ENCODE assay signal across 9 mouse cellular contexts in the genomic region with DNA sequence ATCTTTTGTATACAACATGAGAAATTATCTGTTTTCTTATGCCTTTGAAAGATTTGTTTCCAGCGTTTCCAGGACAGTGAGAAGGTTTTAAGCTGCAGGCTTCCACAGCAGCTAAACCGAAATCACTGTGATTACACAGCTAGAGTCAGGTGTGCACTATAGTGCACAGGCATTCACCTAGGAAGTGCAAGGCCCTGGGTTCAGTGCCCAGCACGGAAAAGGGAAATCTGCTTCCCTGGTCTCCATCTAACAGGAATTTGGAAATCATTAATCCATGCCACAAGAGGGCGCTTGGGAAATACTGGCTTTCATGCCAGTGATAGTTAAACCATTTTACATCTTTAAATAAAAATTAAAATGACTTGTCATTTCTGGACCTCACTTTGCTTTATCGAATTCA. TPM values are rescaled to one million over a fixed set of nuclear protein-coding genes. Genes with fewer than 3 reads are reported as not detected.
A peak's percentile ranks its signal among the peaks of the same experiment; 100 is the strongest.
DNase-seq lines count a peak whose midpoint lies in the region; ATAC-seq and TF ChIP-seq lines count a peak whose summit lies in the region.
"Had no signal": no experiment of that assay in that cellular context is flagged by ENCODE, and none has a peak within 500 bp of the region (broad histone marks: within the 10 kb centered on the region; RNA-seq: fewer than 3 reads in every experiment).

No protein-coding gene starts in this region.

- H3K36me3 ChIP-seq in kidney, embryonic 16.5 days (ENCODE audit: insufficient read depth, low read length), result no peaks in the 10 kb centered on the region
- H3K36me3 ChIP-seq: hindbrain, embryonic 15.5 days had no signal

- intact Hi-C loops in heart, postnatal 14 days (cut with DNase I), result loop anchor here (2.0 kb wide), 2 partner anchors 81 to 571 kb away; a partner anchor contains a TSS

- no peak overlapping the region for H3K9ac ChIP-seq in kidney, embryonic 16.5 days (replicated peaks; ENCODE audit: low read length)
- H3K9ac ChIP-seq: hindbrain, embryonic 15.5 days had no signal

- CTCF ChIA-PET in Patski (lab: Charles Lee), result interaction anchor here (0.6 to 2.7 kb wide), 7 partner anchors 9 to 168 kb away, joined by 3 to 10 read pairs (median 3); no protein-coding TSS in a partner anchor

- WGBS in kidney, embryonic 16.5 days, result 39% methylated on average over 5 of the region's 5 CpGs

- peak; percentile 61 for DNase-seq in adrenal gland, postnatal 10 days
- DNase-seq in adrenal gland, postnatal 4 days (ENCODE audit: low spot score in 2 of 2), result no peak
- peak; percentile 63 for DNase-seq in kidney, postnatal 10 days
- no peak for DNase-seq in Patski (ENCODE audit: low read depth, low spot score)
- peak; percentile 36 to 64 for DNase-seq in heart, postnatal 14 days
- DNase-seq in right cerebral cortex, postnatal 4 days, result peak; percentile 53
- no peak for DNase-seq in c-Kit-positive CD71-positive TER-119-positive erythroid progenitor cells, embryonic 14.5 days (ENCODE audit: low spot score)

- peak; percentile 65 for TF ChIP-seq CTCF in Patski (IDR thresholded peaks at IDR 0.05)

- no peak overlapping the region for H3K4me3 ChIP-seq in kidney, embryonic 16.5 days (ENCODE audit: low read length)
- H3K4me3 ChIP-seq: hindbrain, embryonic 15.5 days had no signal

- POLR2A ChIA-PET in Patski (lab: Charles Lee), result no interaction called here

- no peak overlapping the region for H3K4me2 ChIP-seq in kidney, embryonic 16.5 days (replicated peaks; ENCODE audit: low read depth, low read length)
- H3K4me2 ChIP-seq: hindbrain, embryonic 15.5 days had no signal

- in situ Hi-C loops in Patski (cut with MboI; ENCODE audit: low pct_unique_long_range_greater_than_20kb), result loop anchor here (10.0 kb wide), 1 partner anchor 359 kb away; no protein-coding TSS in a partner anchor

- H3K27ac ChIP-seq in kidney, embryonic 16.5 days (ENCODE audit: low read length), result no peak overlapping the region
- H3K27ac ChIP-seq: hindbrain, embryonic 15.5 days had no signal

- H3K9me3 ChIP-seq in kidney, embryonic 16.5 days (ENCODE audit: low read length), result no peaks in the 10 kb centered on the region
- H3K9me3 ChIP-seq: hindbrain, embryonic 15.5 days had no signal

- H3K4me1 ChIP-seq in kidney, embryonic 16.5 days (ENCODE audit: insufficient read depth, low read length), result peaks cover 5% of the 10 kb centered on the region; the same call in 1 of the 2 replicates

- no peaks in the 10 kb centered on the region for H3K27me3 ChIP-seq in kidney, embryonic 16.5 days (ENCODE audit: insufficient read depth, low read length)
- no peaks in the 10 kb centered on the region for H3K27me3 ChIP-seq in Patski
- H3K27me3 ChIP-seq: hindbrain, embryonic 15.5 days had no signal

- no peak for ATAC-seq in kidney, embryonic 16.5 days (ENCODE audit: low FRiP score, low TSS enrichment)
- peak; percentile 51 for ATAC-seq in Patski

RNA-seq across cellular contexts. Expression of a gene that starts 44.0 kb away (rescaled TPM):
- 10 to 100 TPM; 23.4 to 25.9 TPM for total RNA-seq in adrenal gland, postnatal 10 days (2021)
- 10 to 100 TPM; 27.1 to 29.9 TPM for total RNA-seq in adrenal gland, postnatal 4 days (2021)
- polyA plus RNA-seq in kidney, embryonic 16.5 days (2015; fragmentation: Nextera tagmentation; extraction: Ambion mirVana), result 22.9 and 25.0 TPM in 2 replicates
- polyA plus RNA-seq in Patski (2021), result 10.5 TPM
- 10 to 100 TPM; 20.7 to 22.2 TPM for total RNA-seq in heart, postnatal 14 days (2021)

Comparison
In these comparisons a context has a peak if more than half of its experiments do, and no peak if none do; other contexts are left out.
1. DNase-seq: peak in adrenal gland, postnatal 10 days (single experiment), kidney, postnatal 10 days (single experiment), heart, postnatal 14 days (2 of 2) and right cerebral cortex, postnatal 4 days (single experiment); none in adrenal gland, postnatal 4 days (0 of 2), Patski (single experiment) and c-Kit-positive CD71-positive TER-119-positive erythroid progenitor cells, embryonic 14.5 days (single experiment).